Mouse (Mus musculus) retina, adult 2 months (tissue): ENCODE results near the gene 4833439L19Rik.
"Not testable (repeated sequence)": the region's sequence is repeated elsewhere in the genome, so short reads cannot be mapped to it uniquely, and the experiment has no call there.

Experiments
- DNase-seq: peaks from one replicate; pipeline ENCODE4 v3.0.0-alpha.2; 2012; ENCODE audit warnings: low read depth, low spot score

The 4833439L19Rik gene

DNA sequence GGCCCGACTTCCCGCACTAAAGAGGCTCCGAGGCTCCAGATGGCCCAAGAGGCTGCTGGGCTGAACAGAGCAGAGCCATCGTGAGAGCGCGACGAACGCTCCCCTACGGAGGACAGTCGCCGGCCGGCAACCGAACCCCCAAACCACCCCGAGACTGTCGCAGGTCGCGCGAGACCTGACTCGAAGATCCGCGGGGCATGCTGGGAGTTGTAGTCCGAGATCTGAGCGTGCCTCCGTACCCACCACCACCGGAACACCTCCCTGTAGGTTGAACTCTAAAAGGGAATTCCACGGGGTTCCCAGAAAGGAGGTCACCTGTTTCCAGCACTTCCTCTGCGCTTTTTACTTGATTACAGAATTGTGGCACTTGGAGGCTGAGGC, at the start of gene 4833439L19Rik:
TSS of gene 4833439L19Rik (minus strand) at position 235 of the 381 bp plus-strand sequence.
- DNase-seq: peak; percentile 90

DNA sequence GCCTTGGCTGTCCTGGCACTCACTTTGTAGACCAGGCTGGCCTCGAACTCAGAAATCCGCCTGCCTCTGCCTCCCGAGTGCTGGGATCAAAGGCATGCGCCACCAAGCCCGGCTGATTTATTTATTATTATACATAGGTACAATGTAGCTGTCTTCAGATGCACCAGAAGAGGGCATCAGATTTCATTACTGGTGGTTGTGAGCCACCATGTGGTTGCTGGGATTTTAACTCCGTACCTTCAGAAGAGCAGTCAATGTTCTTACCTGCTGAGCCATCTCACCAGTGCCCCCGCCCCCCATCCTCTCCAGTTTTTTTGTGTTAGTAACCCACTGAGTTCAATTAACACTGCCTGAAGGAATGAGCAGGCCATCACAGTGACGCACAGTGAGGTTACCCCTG, 47.9 kb upstream of the 4833439L19Rik start:
- not testable (repeated sequence) for DNase-seq

DNA sequence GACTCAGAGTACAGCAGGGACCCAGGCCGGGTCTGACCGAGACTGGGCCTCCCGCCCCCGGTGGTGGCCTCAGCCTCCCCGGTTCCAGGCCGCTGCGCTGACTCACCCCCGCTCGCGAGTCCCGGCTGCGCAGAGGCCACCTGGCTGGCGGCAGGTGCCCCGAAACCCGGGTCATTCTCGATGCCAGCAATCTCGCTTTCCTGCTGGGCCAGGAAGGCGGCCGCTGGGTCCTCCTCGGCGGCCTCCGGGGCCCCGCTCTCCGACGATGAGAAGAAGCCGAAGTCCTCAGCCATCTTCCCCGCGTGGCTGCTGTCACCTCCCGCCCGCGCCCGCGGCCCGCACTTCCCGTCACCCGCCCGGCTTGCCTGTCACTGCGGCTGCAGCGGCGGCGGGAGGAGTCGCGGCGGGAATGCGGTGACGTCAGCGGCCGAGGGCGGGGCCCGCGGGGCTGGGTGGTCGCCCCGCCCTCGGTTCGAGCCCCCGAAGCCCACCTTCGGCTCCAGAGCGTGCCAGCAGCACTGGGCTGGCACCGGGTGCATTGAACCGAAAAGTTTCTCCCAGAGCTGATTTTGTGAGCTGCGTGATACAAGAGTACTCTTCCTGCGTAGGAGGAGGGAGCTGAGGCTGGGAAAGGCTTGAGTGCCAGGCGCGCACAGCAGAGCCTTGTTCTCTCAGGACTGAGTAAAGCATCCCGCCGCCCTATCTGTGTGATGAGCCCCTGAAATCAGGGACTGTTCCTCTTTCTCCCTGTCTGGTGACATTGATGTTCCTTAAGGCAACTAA, 45.9 kb upstream of the 4833439L19Rik start, which contains the start of gene Cltb:
TSS of gene Cltb (minus strand) at position 373 of the 783 bp plus-strand sequence.
- no peak for DNase-seq

DNA sequence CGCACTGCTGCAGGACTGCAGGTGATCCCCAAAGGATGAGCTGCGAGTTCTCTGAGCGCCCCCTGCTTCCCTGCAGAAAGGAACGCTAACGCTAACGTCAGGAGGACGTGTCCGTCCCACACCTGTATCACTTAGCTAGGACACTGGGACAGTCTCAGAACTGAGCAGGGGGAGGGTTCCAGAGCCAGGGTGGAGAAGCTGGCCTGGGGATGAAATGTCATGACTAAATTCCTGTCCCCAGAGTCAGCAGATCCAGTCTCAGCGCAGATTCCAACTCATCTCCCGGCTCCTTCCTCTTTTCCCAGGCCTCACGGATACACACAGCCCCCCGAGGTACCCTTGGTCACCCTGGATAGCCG, 45.4 kb upstream of the 4833439L19Rik start:
- no peak for DNase-seq

DNA sequence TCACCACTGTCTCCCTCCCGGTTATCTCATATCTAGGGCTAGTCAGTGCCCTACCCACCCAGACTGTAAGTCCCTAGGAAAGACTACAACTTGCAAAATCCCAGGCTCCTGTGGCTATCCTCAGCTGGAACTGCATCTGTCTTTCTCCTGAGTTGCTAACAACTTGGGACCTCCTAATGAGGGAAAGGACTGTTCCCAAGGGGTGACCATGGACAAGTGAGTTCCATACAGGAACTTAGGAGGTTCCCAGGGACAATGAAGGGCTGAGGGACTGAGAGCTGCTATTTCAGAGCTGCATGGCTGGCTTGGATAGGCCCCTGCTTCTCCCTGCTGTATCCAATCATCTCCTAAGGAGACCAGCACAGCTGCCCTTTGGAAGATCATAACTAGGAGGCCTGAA, 44.1 kb upstream of the 4833439L19Rik start:
- DNase-seq: no peak

DNA sequence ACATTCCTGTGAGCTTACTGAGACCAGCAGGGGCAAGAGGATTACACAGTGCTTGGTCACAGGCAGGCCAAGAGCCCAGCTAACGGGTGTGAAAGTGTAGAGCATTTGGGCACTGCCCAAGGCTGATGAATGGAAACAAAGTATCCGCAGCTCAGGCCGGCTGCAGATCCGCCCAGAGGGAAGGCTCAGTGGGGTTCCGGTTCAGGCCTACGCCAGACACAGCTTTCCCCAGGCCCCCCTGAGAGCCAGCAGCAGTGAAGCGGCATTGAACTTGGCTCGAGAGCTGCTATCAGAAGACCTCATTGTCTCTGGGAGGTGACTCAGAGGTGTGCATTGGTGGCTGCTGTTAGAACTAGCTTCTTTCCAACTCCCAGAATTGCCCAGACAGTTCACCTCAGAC, 43.4 kb upstream of the 4833439L19Rik start:
- no peak for DNase-seq

DNA sequence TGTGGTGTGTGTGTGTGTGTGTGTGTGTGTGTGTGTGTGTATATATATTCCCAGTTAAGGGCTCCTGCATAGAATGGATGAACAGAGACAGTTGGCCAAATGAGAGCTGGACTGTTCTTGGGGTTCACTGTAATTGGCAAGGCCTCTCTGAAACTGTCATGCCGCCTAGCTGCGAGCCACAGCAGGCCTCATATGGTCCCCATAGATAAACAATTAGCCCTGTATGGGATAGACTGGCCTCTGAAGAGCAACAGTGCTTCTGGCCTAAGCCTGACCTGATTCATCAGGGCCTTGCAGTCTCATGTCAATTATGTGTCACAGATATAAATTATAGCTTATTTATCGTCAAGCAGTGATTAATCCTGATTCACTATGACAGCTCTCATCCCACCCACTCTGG, 42.8 kb upstream of the 4833439L19Rik start:
- DNase-seq: no peak

DNA sequence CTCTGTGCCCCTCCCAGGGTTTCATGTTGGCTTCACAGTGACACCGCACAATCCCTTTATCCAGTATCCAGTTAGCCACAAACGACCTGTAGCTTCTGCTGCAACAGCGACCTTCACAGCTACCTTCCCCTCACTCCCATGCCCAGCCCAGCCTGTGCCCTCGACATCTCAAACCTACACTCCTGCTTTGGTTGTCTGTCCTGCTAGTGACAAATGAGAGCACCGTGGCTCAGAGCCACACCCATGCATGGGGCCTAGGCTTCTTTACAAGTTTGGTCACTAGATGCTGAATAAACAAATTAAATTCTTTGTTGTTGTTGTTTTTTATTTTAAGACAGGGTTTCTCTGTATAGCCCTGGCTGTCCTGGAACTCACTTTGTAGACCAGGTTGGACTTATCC, 42.0 kb upstream of the 4833439L19Rik start:
- DNase-seq: no peak

DNA sequence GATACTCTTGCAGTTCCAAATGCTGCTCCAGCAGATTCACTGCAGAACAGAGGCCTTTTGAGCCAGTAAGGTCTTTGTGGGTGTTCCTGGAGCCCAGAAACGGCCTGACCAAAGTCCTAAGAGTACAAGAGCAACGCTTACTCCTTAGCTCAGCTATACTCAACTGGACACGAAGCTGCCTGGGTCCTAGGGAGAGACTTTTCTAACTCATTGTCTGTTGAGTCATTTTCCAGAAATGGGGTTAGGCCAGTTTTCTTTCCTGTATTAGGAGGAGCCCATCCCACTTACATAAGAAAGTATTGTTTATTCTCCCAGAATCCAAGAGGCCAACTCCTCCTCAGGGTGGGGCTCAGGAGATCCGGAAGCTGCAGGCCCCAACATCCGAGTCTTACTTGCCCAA, 40.2 kb upstream of the 4833439L19Rik start:
- no peak for DNase-seq

DNA sequence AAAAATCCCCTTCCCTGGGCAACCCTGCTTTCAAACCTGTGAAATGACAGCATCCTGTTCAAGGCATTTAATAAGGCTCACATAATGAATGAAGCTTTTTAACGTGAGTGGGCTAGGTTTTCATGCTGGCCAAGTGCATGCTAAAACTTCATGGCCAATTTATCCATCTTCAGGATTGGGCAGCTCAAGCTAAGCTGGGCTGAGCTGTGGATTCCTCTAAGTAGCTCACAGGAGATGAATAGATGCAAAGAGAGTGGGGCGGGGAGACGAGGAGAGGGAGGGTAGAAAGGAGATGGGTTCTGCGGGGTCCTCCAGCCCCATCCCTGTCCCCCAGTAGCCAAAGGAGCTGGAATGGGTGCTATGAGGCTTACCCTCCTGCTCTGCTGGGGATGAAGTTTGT, 39.0 kb upstream of the 4833439L19Rik start:
- peak; percentile 42 for DNase-seq

DNA sequence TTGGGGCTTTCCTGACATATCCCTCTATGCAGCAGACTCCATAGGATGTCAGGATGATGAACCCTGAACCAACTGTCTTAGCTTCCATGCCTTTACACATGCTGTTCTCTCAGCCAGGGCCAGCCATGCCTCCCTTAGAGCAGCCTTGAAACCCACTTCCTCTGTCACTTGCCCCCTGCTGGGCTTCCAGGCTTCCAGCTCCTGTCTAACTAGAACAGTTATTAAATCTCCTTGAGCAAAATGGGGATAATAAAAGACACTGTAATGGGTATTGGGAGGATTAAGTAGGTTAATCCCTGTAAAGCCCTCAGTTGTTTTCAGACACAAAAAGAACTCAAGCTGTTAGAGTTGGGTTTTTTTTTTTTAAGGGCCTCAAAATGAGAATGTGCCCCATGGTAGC, 38.3 kb upstream of the 4833439L19Rik start:
- no peak for DNase-seq

DNA sequence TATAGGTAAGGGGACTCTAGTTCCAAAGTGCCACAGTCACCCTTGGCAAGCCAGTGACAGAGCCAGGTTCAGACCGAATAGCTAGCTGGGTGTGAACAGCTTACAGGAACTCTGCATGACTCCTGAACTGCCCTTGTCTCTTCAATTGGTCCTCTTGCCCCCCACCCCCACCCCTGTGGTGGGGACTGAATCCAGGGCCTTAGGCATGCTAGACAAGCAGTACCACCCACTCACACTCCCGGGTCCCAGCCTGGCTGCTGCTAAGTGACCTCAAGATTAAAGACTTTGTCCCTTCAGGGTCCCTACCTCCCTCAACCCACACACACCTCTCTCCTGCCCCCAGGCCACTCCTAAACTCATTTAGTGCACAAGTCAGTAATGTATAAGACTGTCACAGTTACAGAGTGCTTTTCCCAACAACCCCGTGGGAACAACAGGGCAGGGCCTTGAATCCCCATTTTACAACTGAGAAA, 37.4 kb upstream of the 4833439L19Rik start:
- DNase-seq: no peak

DNA sequence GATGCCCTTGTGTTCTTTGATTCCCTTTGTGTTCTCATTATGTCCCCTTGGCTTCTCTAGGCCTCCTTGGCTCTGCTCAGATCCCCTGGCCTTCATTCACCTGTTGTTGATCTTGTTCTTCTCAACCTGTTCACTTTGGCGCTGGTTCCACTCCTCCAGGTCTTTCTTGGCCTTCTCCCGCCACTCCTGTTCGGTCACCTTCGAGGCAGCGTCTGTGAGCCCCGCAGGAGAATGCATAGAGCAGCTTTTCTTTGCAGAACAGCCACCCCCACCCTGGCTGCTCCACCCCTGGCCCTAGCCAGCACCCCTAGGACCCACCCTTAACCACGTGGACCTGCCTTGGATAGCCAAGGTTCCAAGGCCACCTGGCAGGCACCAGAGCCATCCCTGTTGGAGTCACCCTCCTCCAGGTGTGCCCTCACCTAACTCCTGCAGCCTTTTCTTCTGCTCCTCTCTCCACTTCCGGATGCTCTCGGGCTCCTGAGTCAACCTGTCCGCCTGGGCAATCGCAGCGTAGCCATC, 33.4 kb upstream of the 4833439L19Rik start:
- DNase-seq: no peak

DNA sequence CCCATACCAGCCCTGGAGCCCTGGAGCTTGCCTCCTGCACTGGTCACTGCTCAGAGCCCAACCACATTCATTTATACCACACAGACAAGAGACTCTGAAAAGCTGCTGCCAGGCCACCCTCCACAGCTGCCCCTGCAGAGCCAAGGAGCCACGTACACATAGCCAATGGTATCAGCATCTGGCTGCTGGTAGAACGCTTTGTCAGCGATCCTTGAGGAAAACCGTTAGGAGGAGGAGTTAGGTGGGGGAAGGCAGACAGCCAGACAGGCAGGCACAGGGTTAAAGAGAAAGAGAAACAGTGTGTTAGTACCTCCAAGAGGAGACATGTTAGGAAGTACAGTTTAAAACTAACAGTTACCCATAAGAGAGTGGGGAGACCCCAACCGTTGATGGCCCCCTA, 31.6 kb upstream of the 4833439L19Rik start:
- no peak for DNase-seq

DNA sequence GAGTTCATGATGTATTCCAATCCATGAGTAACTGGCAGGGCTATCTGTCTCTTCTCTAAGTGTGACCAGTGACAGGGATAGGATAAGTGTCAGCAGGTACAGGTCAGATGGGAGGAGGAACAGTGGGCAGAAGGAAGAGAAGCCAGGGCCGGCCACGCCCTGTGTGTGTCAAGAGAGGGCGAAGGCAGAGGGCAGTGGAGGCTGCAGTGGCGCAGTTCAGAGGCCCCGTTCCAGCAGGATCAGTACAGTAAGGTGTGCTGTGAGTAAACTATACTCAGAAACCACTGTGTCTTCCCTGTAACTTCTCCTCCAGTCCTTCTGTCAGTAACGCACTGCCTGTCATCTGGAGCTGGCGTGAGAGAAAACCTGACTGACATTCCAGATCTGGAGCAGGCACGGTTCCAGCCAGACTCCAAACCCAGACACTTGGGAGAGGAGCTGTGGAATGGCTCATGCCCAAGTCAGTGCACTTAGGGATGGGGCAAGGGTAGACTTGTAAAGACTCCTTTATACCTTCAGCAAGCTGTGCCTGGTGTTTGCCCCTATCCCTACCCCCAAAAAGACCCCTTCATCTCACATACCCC, 31.0 kb upstream of the 4833439L19Rik start:
- DNase-seq: no peak

DNA sequence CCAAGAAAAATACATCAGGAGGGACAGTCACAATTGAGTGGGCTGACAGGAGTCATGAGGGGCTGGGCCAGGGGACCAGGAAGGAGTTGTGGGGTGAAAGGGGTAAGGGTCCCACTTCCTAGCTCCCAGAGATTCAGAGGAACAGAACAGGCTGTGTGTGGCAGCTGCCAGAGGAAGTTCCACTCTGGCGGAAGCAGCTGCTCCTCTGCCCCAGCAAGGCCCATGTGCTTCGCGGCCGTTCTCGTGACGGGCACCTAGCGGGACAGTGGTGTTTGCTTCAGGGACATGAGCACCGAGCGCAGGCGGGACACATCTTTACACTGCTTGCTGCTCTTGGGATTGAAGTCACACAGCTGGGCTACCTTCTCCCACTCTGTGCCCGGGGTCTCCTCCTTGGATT, 28.4 kb upstream of the 4833439L19Rik start:
- no peak for DNase-seq

DNA sequence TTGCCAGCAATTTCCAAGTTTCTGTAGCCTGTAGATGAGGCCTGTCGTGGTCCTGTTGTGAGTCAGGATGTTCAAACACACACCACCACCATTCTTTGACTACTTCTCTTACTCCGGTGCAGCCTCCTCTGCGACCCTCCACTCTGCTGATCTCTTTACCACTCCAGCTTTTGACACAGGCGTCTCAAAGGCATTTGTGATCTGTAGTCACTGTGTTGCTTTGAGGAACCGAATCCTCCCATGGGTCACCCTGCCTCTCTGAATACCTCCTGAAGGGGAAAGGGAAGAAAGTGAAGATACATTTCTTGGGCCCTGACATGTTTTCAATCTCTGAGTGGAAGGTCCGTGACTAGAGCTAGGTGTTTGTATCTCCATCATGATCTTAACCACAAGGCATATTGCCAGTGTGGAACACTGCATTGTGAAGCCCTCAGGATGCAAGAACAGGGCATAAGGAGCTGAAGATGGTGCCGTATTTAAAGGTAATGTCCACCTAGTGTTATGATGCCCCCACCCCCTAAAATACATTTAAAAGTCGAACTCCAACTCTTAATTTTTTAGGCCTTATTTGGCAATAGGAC, 26.6 kb upstream of the 4833439L19Rik start:
- DNase-seq: no peak

DNA sequence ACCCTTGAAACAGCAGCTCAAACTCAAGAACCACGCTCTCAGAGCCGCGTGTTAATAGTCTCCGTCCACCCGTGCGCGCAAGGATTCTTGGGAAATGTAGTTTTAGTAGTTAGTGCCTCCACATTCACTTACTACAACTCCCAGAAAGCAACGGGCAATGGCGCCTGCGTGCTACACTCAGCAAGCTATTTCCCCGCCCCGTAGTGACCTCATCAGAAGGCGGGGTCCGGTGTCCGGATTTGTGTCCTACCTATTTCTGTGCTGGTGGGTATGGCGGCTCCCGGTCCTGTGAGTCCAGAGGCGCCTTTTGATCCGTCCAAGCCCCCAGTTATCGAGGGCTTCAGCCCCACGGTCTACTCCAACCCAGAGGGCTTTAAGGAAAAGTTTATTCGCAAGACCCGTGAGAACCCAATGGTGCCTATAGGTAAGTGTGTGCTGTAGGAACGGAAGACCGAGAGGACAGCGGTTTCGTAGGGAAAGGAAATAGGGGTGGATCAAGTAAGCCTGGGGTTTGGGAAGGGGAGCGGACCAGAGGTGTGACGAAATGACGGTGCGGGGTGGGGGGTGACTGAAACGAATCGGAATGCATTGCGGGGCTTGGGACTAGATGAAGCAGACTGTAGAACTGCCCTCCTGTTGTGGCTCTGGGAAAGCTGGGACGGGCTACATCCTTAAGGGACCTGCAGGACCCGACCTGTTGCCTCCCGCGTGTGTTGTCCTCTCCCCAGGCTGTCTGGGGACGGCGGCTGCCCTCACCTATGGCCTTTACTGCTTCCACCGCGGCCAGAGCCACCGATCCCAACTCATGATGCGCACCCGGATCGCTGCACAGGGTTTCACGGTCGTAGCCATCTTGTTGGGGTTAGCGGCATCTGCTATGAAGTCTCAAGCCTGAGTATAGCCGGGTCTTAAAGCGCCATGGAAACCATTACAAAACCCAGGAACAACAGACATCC, 25.0 kb upstream of the 4833439L19Rik start, which contains the start of the genes Nop16 and Higd2a:
TSS of gene Nop16 (minus strand) at position 95 of the 956 bp plus-strand sequence.
TSS of gene Higd2a (plus strand) at position 212 of the 956 bp plus-strand sequence.
- peak; percentile 97 for DNase-seq

DNA sequence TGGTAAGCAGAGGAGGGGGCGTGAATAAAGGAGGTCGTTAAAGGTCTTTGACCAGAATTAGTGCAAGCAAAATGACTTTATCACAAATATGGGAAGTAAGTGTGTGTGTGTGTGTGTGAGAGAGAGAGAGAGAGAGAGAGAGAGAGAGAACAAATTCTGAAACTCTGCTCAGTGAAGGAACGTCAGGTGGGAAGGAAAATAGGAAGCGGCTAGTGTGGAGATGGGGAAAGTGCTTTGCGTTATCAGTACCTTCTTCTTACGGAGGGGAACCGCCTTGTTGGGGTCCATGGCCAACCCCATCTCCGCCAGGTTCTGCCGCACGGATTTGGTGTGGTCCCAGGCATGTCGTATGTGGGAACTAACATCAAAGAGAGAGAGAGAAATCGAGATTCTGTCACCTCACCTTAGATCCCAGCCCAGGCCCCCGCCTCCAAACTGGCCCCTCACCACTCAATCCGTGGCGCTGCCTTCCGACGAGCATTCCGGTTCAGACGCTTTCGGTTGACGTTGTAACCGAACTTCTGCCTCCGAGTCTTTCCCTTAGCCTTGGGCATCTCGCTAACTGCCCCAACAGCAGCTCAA, 24.3 kb upstream of the 4833439L19Rik start:
- no peak for DNase-seq

DNA sequence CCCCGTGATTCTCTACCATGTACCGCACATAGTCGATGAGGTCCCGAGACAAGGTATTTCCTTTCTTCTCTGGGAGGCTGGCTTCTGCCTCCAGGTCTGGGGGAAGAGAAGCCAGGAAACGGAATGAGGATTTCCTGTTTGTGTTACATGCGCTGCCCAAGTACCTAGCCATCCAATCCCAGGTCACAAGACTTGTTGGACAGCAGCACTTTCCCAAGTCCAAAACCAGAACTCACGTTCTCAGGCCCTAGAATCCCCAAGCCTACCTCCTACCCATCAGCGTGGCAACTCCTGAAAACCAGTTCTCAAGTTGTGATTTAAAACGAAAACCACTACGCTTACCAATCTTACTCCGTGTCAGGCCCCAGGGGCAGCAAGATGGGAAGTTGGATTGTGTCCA, 20.6 kb upstream of the 4833439L19Rik start:
- no peak for DNase-seq

DNA sequence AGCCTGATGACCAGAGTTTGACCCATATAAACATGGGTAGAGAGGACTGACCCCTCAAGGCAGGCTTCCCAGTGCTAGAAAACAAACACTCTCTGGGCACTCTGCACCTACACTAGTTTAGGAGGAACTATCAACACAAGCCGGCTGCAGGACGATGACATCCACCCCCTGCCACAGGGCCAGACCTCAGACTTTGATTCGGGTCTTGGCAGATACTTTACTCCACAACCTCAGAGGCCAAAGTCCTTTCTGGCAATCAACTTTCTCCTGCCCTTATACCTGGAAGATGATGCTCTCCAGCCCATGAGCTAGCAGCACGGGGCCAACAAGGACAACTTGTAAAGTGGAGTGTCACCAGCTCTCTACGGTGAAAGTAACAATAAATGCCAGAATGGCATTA, 17.6 kb upstream of the 4833439L19Rik start:
- DNase-seq: no peak
